ENCODE assay signal across 19 mouse cellular contexts in the genomic region with DNA sequence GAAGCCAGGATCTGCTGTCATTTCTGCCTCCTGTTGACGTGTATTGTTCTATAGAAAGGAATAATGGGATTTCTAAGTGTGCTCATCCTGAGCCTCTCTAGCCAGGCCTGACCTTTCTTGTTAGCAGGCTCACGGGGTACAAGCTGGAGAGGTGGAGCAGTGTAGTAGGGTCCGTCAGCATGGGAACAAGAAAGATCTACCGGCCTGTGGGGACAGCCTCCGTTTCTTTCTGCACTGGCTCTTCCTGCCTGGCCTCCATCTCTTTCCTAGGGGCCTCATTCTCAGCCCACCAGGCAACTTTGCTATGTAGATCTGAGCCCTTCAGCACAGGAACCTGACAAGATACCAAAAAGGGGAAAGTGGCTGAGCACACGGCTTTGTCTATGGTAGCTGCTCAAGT. TPM values are rescaled to one million over a fixed set of nuclear protein-coding genes. Genes with fewer than 3 reads are reported as not detected.
"Had no signal": no experiment of that assay in that cellular context is flagged by ENCODE, and none has a peak within 500 bp of the region (broad histone marks: within the 10 kb centered on the region; RNA-seq: fewer than 3 reads in every experiment).

No protein-coding gene starts in this region.

- H3K27ac ChIP-seq: kidney, embryonic 15.5 days; left cerebral cortex, adult 2 months; lung, embryonic 15.5 days had no signal

- H3K27me3 ChIP-seq: kidney, embryonic 15.5 days; lung, embryonic 15.5 days had no signal

- DNase-seq: kidney, adult 8-10 months; kidney, postnatal 10 days; kidney, postnatal 36 days; layer of hippocampus, postnatal 36 days; lung, adult 18-20 months; lung, postnatal 10 days; lung, postnatal 36 days; midbrain, embryonic 14.5 days; thymus, adult 18-20 months; thymus, postnatal 36 days had no signal

- H3K9me3 ChIP-seq: kidney, embryonic 15.5 days; lung, embryonic 15.5 days had no signal

- H3K36me3 ChIP-seq: lung, embryonic 15.5 days had no signal

- H3K9ac ChIP-seq: kidney, embryonic 15.5 days; lung, embryonic 15.5 days had no signal

- H3K4me2 ChIP-seq: kidney, embryonic 15.5 days; lung, embryonic 15.5 days; midbrain, embryonic 11.5 days had no signal

- H3K4me3 ChIP-seq: kidney, embryonic 15.5 days; left cerebral cortex, adult 2 months; lung, embryonic 15.5 days had no signal

RNA-seq across cellular contexts. Expression of gene Ucp3, which starts 4.0 kb away (rescaled TPM):
- total RNA-seq: megakaryocyte-erythroid progenitor cell, adult 5-6 weeks; midbrain, postnatal 0 days had no signal
- polyA plus RNA-seq: limb, embryonic 11.5 days; midbrain, embryonic 11.5 days; midbrain, embryonic 14.5 days; neural tube, embryonic 11.5 days; neural tube, embryonic 14.5 days had no signal
